Mouse (Mus musculus) kidney, adult 18-20 months (tissue): Measurements from ENCODE around the gene Atf6.

Experiments
- DNase-seq: peaks from one replicate; pipeline ENCODE4 v3.0.0; 2021

Atf6 gene

DNA sequence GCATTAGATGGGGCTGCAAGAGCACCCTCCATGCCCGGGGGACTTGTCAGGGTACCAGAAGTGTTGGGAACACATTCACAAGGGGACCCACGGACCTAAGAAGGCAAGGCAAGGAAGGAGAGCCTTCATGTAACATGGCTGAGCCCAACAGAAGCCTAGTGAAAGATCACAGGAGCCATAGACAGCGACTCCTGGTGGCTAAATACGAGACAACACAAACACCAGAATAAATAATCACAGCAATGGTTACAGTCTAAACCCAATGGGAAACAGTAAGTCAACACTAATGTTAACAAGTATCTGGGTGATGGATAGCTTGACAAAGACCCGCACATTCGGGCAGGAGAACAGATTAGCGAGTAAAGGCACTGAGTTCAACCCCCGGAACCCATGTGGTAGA lies 23.2 kb downstream of the Atf6 start:
- DNase-seq = no peak

DNA sequence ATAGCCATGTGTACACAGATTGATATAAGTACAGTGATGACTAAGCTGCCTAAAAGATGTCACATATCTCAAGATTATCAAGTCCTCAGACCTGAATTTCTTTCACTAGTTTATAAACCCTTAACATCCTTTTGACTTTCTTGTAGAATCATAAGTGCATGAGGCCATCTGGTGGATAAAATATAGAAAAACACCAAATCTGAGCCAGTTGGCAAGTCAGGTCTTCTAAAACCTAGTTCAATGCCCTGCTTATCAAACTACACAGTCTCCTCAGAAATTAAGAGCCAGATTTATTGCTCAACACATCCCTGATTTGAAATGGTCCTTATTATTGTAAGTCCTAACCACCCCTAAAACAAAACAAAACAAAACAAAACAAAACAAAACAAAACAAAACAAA lies 27.9 kb downstream of the Atf6 start:
- DNase-seq = no peak

DNA sequence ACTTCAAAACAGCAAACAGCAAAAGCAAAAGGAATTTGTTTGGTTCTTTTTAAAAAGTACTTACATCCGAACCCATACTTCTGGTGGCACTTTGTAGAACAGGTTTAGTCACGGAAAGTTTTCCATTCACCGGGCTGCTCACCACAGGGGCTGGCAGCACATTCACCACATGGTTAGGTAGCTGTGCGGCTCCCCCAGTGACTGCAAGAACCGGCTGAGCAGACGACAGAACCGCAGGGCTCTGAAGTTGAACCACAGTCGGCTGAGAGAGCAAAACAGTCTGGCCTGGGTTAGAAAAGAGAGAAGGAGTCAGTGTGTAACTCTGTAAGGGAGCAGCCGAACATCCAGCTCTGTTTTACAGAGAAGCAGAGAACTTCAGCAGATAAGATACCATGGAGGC lies 32.8 kb downstream of the Atf6 start:
- DNase-seq = no peak

DNA sequence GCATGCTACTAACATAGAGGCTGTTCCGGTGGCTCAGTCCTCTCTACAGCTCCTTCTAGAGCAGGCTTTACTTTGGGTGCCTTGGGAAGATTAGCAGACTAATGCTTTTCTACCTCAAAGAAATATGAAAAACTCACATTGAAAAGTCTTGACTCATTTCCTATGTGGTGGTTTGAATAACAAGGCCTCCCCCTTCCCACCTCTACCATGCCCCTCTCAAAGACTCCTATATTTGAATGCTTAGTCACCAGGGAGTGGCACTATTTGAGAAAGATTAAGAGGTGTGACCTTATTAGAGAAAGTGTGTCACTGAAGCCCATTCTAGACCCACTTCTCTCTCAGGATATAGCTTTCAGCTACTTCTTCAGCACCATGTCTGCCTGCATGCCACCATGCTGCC lies 37.8 kb downstream of the Atf6 start:
- no peak for DNase-seq

GRCm38 (mm10) chr1:170829344-170829743 lies 38.2 kb downstream of the Atf6 start:
- no peak for DNase-seq

GRCm38 (mm10) chr1:170820103-170820814 lies 47.3 kb downstream of the Atf6 start:
- DNase-seq = no peak

- no peak for DNase-seq
These were observed 52.1 kb downstream of the Atf6 start for GRCm38 (mm10) chr1:170815287-170816004.

DNA sequence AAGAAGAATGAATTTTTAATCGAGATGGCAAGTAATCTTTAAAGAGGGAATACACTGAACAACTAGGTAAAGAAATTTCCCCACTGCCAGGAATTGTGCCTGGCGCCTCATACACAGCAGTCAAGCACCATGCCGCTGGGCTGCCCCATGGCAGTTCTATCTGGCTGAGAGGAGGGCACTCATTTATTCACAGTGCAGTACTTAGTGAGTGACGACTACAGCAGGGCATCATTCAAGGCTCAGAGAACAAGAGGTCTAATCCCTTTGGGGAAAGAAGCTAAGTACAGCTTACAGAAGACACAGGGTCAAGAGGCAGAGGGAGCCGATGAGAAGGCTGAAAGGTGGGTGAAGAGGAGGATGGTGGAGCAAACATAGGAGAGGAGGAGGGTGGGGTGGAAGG lies 54.7 kb downstream of the Atf6 start:
- DNase-seq = no peak

GRCm38 (mm10) chr1:170807600-170808270 lies 59.8 kb downstream of the Atf6 start:
- no peak for DNase-seq

GRCm38 (mm10) chr1:170804721-170805120 lies 62.9 kb downstream of the Atf6 start:
- peak; percentile 5 for DNase-seq

DNA sequence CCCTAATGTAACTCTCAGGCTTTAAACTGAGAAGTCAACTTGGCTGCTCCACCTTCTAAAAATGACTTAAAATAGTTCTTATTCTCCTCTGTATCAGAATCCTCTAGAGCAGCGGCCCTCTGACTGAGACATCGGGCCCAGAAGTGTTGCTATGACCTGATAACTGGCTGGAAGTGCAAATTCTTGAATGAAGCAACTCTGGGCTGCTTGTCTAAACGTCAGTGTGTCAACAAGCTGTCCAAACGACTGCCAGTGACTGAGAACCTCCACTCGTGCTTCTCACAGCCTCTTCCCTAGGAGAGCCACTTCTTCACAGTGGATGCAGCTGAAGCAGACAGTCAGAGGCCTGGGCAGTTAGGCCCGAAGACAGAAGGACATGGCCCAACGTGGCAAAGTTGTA lies 64.9 kb downstream of the Atf6 start:
- no peak for DNase-seq

- DNase-seq = no peak
These were observed 66.9 kb downstream of the Atf6 start for GRCm38 (mm10) chr1:170800694-170801093.

GRCm38 (mm10) chr1:170795741-170796347 lies 71.7 kb downstream of the Atf6 start:
- DNase-seq = no peak

DNA sequence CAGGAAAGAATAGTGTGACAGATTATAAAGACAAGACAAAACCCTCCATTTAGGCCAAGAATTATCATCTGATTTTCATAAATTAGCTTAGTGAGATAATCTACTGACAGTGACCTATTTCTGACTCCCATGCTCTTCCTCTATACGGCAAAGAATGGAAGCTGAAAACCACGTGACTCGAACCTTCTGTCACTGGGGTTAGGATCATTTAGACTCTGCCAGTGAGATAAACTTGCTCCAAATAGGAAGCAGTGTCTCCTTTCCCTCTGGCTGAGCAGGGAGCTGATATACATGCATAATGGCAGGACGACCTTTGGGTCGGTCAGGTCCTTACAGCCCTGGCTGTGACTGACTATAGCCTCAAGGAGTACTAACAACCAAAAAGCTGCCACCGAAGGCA lies 76.0 kb downstream of the Atf6 start:
- DNase-seq = no peak

DNA sequence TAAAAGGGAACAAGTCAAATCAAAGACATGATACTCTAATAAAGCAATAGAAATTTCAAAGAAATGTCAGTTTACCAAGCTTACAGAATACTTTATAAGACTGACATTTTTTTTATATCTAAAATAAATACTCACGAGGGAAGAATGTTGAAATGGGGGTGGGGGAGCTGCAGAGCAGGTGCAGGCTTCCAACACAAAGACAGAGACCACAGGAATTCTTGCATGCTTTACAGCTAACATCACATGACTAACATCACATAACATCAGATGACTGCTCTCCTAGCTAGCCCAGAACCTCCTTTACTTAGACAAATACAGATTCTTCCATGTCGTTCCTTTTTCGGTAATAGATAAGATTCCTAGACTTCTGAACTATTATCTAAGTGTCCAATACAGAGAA lies 76.6 kb downstream of the Atf6 start:
- DNase-seq = no peak

DNA sequence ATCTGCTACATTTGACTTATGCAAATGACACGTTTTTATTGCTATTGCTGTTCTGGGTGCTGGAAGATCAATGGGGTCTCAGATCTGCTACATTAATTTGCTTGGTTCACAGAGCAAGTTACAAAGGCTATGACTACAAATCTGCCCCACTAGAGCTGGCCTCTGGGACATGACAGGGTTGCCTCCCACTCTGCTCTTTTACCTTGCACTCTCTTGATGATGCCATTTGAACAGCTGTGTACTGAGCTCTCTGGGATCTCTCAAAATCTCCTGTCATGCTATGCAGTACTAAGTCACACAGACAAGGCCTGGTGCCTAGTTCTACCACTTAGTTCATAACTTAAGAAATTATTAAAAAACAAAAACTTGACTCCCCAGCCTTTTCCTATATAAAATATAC lies 79.9 kb downstream of the Atf6 start:
- DNase-seq = no peak

DNA sequence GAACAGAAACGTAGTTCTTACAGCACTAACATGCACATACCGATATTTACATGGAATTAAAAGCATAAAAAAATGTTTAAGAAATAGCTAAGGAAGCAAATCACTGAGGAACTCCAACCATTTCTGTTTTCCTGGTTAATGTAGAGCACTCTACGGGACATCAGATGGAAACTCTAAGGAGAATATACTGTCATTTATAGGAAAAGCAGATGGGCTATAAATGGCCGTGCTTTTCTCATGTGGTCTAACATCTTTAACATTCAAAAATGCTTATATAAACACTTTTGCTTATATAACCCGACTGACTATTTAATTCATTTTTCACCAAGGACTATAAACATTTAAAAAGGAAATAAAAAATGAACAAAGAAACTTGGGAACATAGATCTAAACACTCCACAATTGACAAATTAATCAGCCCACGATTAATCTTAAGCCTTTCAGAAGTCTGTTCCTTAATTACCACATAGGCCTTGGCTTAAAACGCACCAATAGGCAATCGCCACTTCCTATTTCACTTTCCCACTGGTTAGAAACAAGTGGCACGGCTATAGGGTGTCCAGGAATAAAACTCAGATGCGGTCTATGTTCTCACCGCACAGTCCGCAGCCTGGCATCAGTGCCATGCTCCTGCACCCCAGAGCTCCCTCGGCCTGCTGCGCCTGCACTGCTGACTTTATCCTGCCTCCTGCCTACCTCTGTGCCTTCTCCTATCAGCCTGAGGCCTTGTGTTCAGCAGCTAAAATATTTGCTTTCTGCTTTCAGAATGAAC lies 80.8 kb downstream of the Atf6 start:
- no peak for DNase-seq

GRCm38 (mm10) chr1:170777688-170778087 lies 89.9 kb downstream of the Atf6 start:
- DNase-seq = no peak

DNA sequence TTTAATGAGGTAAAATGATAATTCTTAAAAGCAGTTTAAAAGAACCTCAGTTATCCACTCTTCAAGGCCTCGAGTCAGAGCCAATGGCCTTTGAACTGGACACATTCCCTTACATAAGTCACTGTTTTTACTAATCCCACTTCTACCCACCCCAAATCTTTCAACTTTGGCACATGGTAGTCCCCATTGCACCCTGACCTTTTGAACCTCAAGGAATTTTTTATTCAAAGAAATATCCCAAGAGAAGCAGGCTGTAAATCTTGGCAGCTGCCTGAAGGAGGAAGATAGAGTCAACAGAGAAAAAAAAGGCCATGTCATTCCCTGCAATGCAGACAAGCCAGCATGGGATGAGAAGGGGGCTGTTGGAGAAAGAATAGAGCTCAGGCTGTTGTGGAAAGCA lies 93.1 kb downstream of the Atf6 start:
- peak; percentile 6 for DNase-seq

DNA sequence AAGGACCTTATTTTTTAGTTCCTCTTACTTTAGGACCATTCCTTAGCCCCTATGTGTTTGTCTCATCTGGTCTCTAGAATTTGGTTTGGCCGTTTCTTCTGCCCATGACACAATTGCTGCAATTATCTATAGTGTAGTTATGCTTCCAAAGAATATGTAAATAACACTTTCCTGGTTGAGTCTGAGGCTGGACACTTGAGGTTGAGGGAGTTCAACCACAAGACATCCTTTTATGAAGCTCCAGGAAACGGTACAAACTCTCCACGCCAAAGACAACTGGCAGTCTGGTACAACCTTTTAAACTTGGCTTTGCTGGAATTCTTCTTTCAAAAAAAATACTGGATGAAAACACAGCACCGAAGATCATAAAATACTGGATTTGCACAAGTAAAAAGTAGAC lies 94.1 kb downstream of the Atf6 start:
- DNase-seq = no peak

GRCm38 (mm10) chr1:170771437-170772003 lies 96.1 kb downstream of the Atf6 start:
- peak; percentile 16 for DNase-seq

DNA sequence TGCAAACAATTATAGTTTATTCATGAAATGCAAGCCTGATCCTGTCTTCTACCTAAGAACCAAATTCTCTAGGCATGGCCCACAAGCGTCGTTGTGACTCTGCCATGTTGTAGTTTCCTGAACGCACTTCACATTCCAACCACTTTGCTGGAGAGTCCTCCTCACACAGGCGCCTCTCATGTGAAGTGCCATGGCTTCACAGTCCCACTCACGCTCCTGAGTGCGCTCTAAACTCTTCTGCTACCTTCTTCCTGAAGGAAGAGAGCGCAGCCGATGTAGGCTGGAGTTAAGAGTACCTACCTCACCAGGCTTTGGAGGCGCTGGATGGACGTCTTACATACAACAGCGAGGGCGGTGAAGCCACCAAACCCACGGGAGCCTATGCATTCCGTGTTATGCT lies 96.9 kb downstream of the Atf6 start:
- no peak for DNase-seq

- no peak for DNase-seq
These were observed 100.6 kb downstream of the Atf6 start for GRCm38 (mm10) chr1:170766997-170767396.
